Mouse (Mus musculus): Measurements from ENCODE around the gene Pkn1. TPM values are rescaled to one million over a fixed set of nuclear protein-coding genes. Genes with fewer than 3 reads are reported as not detected.

Pkn1 gene
- total and polyA plus RNA-seq, 3 experiments, result 89.4 to 153 (median 104) TPM

DNA sequence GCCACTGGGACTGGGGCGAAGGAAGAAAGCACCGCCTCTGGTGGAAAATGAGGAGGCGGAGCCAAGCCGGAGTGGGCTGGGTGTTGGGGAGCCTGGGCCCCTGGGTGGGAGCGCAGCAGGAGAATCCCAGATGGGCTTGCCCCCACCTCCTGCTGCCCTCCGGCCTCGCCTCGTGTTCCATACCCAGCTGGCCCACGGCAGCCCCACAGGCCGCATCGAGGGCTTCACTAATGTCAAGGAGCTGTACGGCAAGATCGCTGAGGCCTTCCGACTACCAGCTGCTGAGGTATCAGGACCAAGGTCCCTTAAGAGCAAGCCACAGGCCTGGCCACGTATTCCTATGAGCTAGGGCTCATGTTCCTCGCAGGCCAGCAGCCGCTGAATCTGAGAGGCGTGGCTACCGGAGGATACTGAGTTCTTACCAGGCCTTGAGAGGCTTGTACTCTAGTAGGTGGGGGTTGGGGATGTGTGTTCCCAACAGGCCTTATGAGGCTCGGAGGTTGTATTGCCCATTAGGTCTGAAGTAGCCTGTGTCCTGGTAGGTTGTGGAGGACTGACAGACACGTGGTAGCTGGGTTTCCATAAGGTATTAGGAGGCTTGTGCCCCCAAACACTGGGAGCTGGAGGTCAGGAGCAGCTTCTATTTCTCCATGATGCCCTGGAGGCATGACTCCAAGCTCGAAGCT is 37.8 kb downstream of the Pkn1 start:
- TF ChIP-seq GATA1 (IDR thresholded peaks at IDR 0.05; ENCODE audit: borderline replicate concordance, low read length) (no peak), CTCF (IDR thresholded peaks at IDR 0.05; ENCODE audit: low read depth, low read length) (no peak), POLR2AphosphoS5 (IDR thresholded peaks at IDR 0.05; ENCODE audit: insufficient replicate concordance, low read depth, low read length) (no peak), TAL1 (conservative IDR thresholded peaks at IDR 0.05; ENCODE audit: low read depth, low read length) (no peak), GATA2 (IDR thresholded peaks at IDR 0.05; ENCODE audit: borderline replicate concordance, low read depth, low read length) (no peak)
- Histone ChIP-seq H3K27me3 (ENCODE audit: insufficient read depth, low read length) (no peaks in the 10 kb centered on the region), H3K36me3 (replicated peaks) (peaks cover 73% of the 10 kb centered on the region), H3K9me3 (replicated peaks) (no peaks in the 10 kb centered on the region), H3K4me3 (ENCODE audit: low read depth, low read length) (no peak overlapping the region), H3K4me1 (ENCODE audit: insufficient read depth, low read depth, low read length) (peaks cover 22% of the 10 kb centered on the region)
- DNase-seq (ENCODE audit: low spot score), result no peak
- no peak for ATAC-seq (ENCODE audit: extremely low read depth, insufficient number of reproducible peaks, low FRiP score, poor library complexity, severe bottlenecking)

DNA sequence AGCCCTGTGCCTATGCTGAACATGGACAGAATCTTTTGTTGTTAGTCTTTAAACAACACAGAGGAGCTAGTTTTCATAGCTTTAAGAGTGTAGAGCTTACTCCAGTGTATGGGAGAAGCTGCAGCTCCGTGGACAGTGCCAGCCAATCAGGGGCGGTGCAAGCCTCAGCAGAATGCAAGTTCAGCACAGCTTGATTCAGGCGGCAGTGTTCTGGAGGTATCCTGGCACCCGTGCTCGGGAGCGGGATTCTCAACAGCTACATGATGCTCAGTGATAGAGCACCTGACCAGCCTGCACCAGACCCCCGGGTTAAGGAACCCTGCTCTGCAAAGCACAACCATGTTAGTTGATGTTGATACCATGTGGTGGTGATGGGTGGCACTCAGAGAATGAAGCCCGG is 38.4 kb downstream of the Pkn1 start:
- TF ChIP-seq POLR2AphosphoS5 (IDR thresholded peaks at IDR 0.05; ENCODE audit: insufficient replicate concordance, low read depth, low read length) (no peak), TAL1 (conservative IDR thresholded peaks at IDR 0.05; ENCODE audit: low read depth, low read length) (no peak), CTCF (IDR thresholded peaks at IDR 0.05; ENCODE audit: low read depth, low read length) (no peak), GATA1 (IDR thresholded peaks at IDR 0.05; ENCODE audit: borderline replicate concordance, low read length) (no peak), GATA2 (IDR thresholded peaks at IDR 0.05; ENCODE audit: borderline replicate concordance, low read depth, low read length) (no peak)
- H3K36me3 ChIP-seq (replicated peaks), result peaks cover 78% of the 10 kb centered on the region
- no peak for DNase-seq (ENCODE audit: low spot score)
- no peak for ATAC-seq (ENCODE audit: extremely low read depth, insufficient number of reproducible peaks, low FRiP score, poor library complexity, severe bottlenecking)
- H3K9me3 ChIP-seq (replicated peaks), result no peaks in the 10 kb centered on the region
- H3K4me3 ChIP-seq (ENCODE audit: low read depth, low read length), result no peak overlapping the region
- H3K4me1 ChIP-seq (ENCODE audit: insufficient read depth, low read depth, low read length), result peaks cover 18% of the 10 kb centered on the region
- no peaks in the 10 kb centered on the region for H3K27me3 ChIP-seq (ENCODE audit: insufficient read depth, low read length)

GRCm38 (mm10) chr8:83656484-83657246 is 42.3 kb downstream of the Pkn1 start:
- no peaks in the 10 kb centered on the region for H3K27me3 ChIP-seq (ENCODE audit: insufficient read depth, low read length)
- no peaks in the 10 kb centered on the region for H3K9me3 ChIP-seq (replicated peaks)
- ATAC-seq (ENCODE audit: extremely low read depth, insufficient number of reproducible peaks, low FRiP score, poor library complexity, severe bottlenecking) (no peak), DNase-seq (ENCODE audit: low spot score) (no peak)
- no peak overlapping the region for H3K4me3 ChIP-seq (ENCODE audit: low read depth, low read length)
- peaks cover 59% of the 10 kb centered on the region for H3K36me3 ChIP-seq (replicated peaks)
- TF ChIP-seq GATA2 (IDR thresholded peaks at IDR 0.05; ENCODE audit: borderline replicate concordance, low read depth, low read length) (no peak), CTCF (IDR thresholded peaks at IDR 0.05; ENCODE audit: low read depth, low read length) (no peak), GATA1 (IDR thresholded peaks at IDR 0.05; ENCODE audit: borderline replicate concordance, low read length) (no peak), POLR2AphosphoS5 (IDR thresholded peaks at IDR 0.05; ENCODE audit: insufficient replicate concordance, low read depth, low read length) (no peak), TAL1 (conservative IDR thresholded peaks at IDR 0.05; ENCODE audit: low read depth, low read length) (no peak)
- H3K4me1 ChIP-seq (ENCODE audit: insufficient read depth, low read depth, low read length), result peaks cover 26% of the 10 kb centered on the region

DNA sequence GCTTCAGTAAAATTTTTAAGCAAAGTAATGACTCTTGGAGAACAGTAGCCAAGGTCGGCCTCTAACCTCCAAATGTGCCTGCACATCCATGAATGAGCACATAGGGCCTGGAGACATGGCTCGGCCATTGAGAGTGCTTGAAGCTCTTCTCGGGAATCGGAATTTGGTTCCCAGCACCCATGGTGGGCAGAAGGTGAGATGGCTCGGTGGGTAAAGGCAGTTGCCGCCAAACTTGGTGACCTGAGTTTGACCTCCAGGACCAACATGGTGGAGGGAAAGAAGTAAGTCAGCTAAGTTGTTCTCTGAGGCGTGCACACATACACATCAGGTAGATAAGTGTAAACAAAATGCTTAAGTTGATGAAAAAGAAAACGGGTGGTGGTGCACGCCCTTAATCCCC is 42.9 kb downstream of the Pkn1 start:
- DNase-seq (ENCODE audit: low spot score) (no peak), ATAC-seq (ENCODE audit: extremely low read depth, insufficient number of reproducible peaks, low FRiP score, poor library complexity, severe bottlenecking) (no peak)
- Histone ChIP-seq H3K36me3 (replicated peaks) (peaks cover 53% of the 10 kb centered on the region), H3K27me3 (ENCODE audit: insufficient read depth, low read length) (no peaks in the 10 kb centered on the region), H3K4me3 (ENCODE audit: low read depth, low read length) (no peak overlapping the region), H3K4me1 (ENCODE audit: insufficient read depth, low read depth, low read length) (peaks cover 25% of the 10 kb centered on the region), H3K9me3 (replicated peaks) (no peaks in the 10 kb centered on the region)
- TF ChIP-seq GATA1 (IDR thresholded peaks at IDR 0.05; ENCODE audit: borderline replicate concordance, low read length) (no peak), CTCF (IDR thresholded peaks at IDR 0.05; ENCODE audit: low read depth, low read length) (no peak), POLR2AphosphoS5 (IDR thresholded peaks at IDR 0.05; ENCODE audit: insufficient replicate concordance, low read depth, low read length) (no peak), TAL1 (conservative IDR thresholded peaks at IDR 0.05; ENCODE audit: low read depth, low read length) (no peak), GATA2 (IDR thresholded peaks at IDR 0.05; ENCODE audit: borderline replicate concordance, low read depth, low read length) (no peak)

GRCm38 (mm10) chr8:83654725-83655124 is 44.3 kb downstream of the Pkn1 start:
- no peaks in the 10 kb centered on the region for H3K9me3 ChIP-seq (replicated peaks)
- 0 out of 2 replicates have a peak, but pooled peaks cover 3% of the 10 kb centered on the region for H3K27me3 ChIP-seq (ENCODE audit: insufficient read depth, low read length)
- no peak for ATAC-seq (ENCODE audit: extremely low read depth, insufficient number of reproducible peaks, low FRiP score, poor library complexity, severe bottlenecking)
- no peak for DNase-seq (ENCODE audit: low spot score)
- no peak for TF ChIP-seq GATA1 (IDR thresholded peaks at IDR 0.05; ENCODE audit: borderline replicate concordance, low read length)
- no peak for TF ChIP-seq CTCF (IDR thresholded peaks at IDR 0.05; ENCODE audit: low read depth, low read length)
- no peak for TF ChIP-seq TAL1 (conservative IDR thresholded peaks at IDR 0.05; ENCODE audit: low read depth, low read length)
- no peak for TF ChIP-seq POLR2AphosphoS5 (IDR thresholded peaks at IDR 0.05; ENCODE audit: insufficient replicate concordance, low read depth, low read length)
- H3K36me3 ChIP-seq (replicated peaks), result peaks cover 43% of the 10 kb centered on the region
- H3K4me3 ChIP-seq (ENCODE audit: low read depth, low read length), result no peak overlapping the region
- H3K4me1 ChIP-seq (ENCODE audit: insufficient read depth, low read depth, low read length), result peaks cover 24% of the 10 kb centered on the region

- peaks cover 24% of the 10 kb centered on the region for H3K4me1 ChIP-seq (ENCODE audit: insufficient read depth, low read depth, low read length)
- 0 out of 2 replicates have a peak, but pooled peaks cover 3% of the 10 kb centered on the region for H3K27me3 ChIP-seq (ENCODE audit: insufficient read depth, low read length)
- DNase-seq (ENCODE audit: low spot score) (no peak), ATAC-seq (ENCODE audit: extremely low read depth, insufficient number of reproducible peaks, low FRiP score, poor library complexity, severe bottlenecking) (no peak)
- H3K36me3 ChIP-seq (replicated peaks), result peaks cover 40% of the 10 kb centered on the region
- H3K9me3 ChIP-seq (replicated peaks), result no peaks in the 10 kb centered on the region
- H3K4me3 ChIP-seq (ENCODE audit: low read depth, low read length), result peak overlapping the region; percentile 86; the same call in 1 of the 2 replicates
- TF ChIP-seq TAL1 (conservative IDR thresholded peaks at IDR 0.05; ENCODE audit: low read depth, low read length) (no peak), CTCF (IDR thresholded peaks at IDR 0.05; ENCODE audit: low read depth, low read length) (no peak), GATA1 (IDR thresholded peaks at IDR 0.05; ENCODE audit: borderline replicate concordance, low read length) (no peak), POLR2AphosphoS5 (IDR thresholded peaks at IDR 0.05; ENCODE audit: insufficient replicate concordance, low read depth, low read length) (no peak), GATA2 (IDR thresholded peaks at IDR 0.05; ENCODE audit: borderline replicate concordance, low read depth, low read length) (no peak)
These were observed 45.3 kb downstream of the Pkn1 start for GRCm38 (mm10) chr8:83653662-83654017.
